Mouse (Mus musculus) urinary bladder, adult 18-20 months (tissue): ENCODE measurements around the gene Hs3st5.
"Not testable (repeated sequence)": the region's sequence is repeated elsewhere in the genome, so short reads cannot be mapped to it uniquely, and the experiment has no call there.

Experiments used
- DNase-seq, 2 experiments: peaks; one replicate each; pipeline ENCODE4 v3.0.0; 2022; ENCODE audit warnings: low spot score in 2 of 2, mixed read lengths in 2 of 2

Gene Hs3st5

GRCm38 (mm10) chr10:36506727-36507555, at the start of gene Hs3st5:
Hs3st5 (plus strand) TSS chr10:36506814.
- DNase-seq: peak in 1 of 2 experiments; percentile 4

DNA sequence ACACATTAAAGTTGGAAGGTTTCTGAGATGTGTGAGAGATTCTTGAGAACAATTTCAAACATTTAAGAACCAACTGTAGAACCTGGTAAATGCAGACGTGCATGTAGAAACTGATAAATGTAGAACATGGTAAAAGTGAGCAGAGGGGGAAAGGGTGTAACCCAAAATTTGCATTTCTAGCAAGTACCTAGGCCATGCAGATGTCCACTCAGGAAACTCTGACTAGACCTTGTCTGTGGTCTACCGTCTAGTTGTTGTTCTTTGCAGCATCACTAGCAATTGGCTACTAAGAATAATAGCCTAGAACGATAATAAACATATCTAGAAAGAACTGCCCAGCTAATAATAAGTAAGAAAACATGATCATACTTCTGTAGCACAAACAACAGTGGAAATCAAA, 38.0 kb upstream of the Hs3st5 start:
- DNase-seq: no peak

DNA sequence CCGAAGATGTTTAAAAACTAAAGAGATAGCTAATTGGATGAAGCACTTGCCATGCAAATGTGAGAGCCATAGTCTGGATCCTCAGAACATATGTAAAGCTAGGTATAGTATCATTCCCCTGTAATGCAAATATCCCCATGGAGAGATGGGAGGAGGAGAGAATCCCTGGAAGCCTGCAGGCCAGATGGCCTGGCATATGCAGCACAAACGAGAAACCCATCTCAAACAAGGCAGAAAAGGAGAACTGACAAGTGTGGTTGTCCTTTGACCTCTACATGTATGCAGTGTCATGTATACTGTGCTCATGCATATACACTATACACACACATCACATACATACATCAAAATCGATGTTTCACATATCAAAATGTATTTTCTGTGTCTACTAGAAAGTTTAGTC, 35.5 kb upstream of the Hs3st5 start:
- no peak for DNase-seq

DNA sequence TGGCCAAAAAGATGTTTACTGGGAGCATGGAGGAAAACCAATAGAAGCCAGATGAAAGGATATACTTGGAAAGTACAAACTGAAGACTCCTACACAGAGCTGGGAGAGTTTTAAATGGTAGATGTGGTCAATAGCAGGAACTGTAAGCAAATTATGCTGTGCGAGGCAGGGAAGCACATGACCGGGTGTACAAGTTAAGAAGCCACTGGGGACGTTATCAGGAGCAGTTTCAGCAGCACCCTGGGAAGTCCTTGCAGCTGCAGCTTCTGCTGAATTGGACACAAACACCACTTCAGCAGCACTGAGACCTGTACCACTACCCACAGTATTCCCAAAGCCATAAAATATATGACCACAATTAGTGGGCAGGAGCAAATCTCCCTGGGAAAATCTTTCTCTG, 31.8 kb upstream of the Hs3st5 start:
- no peak for DNase-seq

DNA sequence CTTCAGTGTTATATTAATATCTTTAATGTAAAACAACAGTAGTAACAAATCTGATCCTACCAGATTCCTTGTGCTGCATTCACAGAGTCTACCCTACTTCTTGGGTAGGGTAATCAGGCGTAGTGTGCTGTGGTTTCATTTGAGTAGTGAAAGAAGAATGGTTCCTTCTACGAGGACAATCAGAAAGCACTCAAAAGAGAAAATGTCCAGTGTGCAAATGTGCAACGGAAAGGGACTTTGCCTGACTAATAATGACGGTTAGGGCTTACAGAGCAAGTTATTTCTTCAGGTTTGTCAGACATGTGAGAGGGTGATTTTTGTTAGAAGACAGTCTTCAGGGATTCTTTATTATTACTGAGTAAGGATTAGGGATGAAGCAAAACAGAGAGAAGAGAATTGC, 29.1 kb upstream of the Hs3st5 start:
- no peak for DNase-seq

- no peak for DNase-seq
Observed at GRCm38 (mm10) chr10:36483362-36483761, 23.3 kb upstream of the Hs3st5 start.

- no peak for DNase-seq
Observed at GRCm38 (mm10) chr10:36484011-36484410, 22.6 kb upstream of the Hs3st5 start.

- no peak for DNase-seq
Observed at GRCm38 (mm10) chr10:36484728-36485300, 21.8 kb upstream of the Hs3st5 start.

DNA sequence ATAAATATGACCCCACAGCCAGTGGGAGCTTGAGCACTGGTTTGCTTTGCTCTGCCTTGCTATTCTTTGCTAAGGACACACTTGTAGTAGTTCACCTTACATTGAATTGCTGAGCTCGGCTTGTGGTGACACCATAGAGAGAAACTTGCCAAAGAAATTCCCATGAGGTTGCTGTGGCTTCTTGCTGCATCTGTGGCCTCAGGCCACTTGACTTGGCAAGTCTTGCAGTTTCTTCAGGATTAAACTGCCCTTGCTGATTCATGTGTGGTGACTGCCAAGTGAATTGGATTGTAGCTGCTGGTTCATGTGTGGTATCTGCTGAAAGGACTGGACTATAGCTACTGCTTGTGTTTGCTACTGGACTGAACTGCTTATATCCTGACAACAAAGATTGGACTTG, 13.0 kb upstream of the Hs3st5 start:
- DNase-seq: no peak

GRCm38 (mm10) chr10:36499713-36500112, 6.9 kb upstream of the Hs3st5 start:
- DNase-seq: no peak

DNA sequence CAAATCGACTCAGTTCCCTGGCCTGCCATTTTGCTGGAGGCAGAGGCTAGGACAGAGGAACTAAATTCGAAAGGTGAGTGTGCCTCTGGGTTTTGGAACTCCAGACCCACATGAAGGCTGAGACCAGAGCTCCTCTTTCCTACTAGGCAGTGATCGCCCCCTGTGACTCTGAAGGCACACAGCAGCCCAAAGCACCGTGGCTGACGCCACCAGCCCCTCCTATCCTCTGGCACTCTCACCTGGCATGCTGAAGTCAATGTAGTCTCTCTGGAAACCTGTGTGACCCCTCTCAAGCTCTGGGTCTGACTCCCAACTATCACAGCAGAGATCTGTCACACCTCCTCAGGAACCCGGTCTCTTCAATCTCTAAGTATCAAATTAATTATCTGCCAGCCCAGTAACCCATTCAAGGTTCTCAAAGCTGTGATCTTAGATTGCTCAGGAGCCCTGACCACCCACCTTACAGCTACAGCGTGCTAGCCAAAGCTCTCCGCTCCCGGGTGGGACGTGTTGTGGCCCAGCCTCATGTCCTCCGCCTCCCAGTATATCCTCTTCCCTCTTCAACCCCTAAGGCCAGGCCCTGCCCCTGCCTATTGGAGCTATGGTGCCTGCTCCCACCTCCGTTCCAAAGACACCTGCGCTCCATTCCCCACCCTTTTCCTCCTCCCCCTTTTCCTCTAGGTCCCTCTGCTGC, 434 bp upstream of the Hs3st5 start:
- no peak for DNase-seq

DNA sequence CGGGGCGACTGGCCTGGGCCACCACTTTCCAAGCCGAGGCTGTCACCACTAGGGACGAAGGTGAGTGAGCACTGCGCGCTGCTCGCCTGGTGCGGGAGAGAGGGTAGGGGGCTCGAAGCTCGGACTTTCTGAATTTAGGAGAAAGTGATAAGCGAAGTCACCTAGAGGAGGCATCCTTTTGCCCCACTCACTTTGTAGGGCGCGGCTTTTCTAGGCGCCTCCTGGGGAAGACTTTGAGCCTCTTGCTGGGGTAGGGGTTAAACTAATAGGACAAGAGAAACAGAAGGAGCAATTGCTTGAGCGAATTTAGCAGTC, 899 bp downstream of the Hs3st5 start:
- DNase-seq: peak in 1 of 2 experiments; percentile 0

- no peak for DNase-seq
Observed at GRCm38 (mm10) chr10:36507991-36508546, 1.5 kb downstream of the Hs3st5 start.

GRCm38 (mm10) chr10:36509477-36509876, 2.9 kb downstream of the Hs3st5 start:
- no peak for DNase-seq

DNA sequence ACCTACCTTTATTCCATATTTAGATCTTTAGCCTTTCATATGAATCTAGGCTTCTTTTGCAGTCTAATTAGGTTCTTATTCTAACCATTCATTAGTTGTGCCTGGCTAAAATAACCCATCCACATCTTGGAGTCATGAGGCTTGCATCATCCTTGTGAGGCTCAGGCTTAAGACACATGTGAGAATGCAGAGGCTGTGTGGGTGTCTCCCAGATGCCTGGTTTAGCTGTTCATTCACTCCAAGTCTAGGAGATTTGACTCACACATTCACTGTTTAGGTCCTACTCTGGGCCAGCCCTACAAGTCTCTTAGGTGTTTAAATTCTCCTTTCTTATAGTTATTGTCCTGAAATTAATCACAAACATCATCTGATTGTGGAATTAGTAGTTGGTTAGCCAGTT, 17.3 kb downstream of the Hs3st5 start:
- no peak for DNase-seq

GRCm38 (mm10) chr10:36533633-36534335, 27.2 kb downstream of the Hs3st5 start:
- DNase-seq: no peak

DNA sequence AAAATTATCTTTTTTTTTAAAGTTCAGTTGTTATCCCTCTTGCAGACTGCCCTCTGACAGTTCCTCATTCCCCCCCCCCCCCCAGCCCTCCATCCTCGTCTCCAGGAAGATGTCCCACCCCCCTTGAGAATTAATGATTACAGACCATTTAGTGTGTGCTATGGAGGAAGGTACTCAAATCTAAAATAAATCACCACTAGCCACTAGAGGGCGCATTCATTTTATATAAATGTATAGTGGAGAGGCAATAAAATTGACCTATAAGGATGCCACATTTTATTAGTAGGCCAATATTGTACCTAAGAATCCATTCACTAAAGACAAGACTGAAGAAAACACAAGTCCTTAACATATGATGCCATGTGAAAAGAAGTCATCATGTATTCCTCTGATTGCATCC, 40.0 kb downstream of the Hs3st5 start:
- DNase-seq: no peak

- DNase-seq: not testable (repeated sequence)
Observed at GRCm38 (mm10) chr10:36547713-36548112, 41.1 kb downstream of the Hs3st5 start.

GRCm38 (mm10) chr10:36554057-36554456, 47.4 kb downstream of the Hs3st5 start:
- DNase-seq: no peak

DNA sequence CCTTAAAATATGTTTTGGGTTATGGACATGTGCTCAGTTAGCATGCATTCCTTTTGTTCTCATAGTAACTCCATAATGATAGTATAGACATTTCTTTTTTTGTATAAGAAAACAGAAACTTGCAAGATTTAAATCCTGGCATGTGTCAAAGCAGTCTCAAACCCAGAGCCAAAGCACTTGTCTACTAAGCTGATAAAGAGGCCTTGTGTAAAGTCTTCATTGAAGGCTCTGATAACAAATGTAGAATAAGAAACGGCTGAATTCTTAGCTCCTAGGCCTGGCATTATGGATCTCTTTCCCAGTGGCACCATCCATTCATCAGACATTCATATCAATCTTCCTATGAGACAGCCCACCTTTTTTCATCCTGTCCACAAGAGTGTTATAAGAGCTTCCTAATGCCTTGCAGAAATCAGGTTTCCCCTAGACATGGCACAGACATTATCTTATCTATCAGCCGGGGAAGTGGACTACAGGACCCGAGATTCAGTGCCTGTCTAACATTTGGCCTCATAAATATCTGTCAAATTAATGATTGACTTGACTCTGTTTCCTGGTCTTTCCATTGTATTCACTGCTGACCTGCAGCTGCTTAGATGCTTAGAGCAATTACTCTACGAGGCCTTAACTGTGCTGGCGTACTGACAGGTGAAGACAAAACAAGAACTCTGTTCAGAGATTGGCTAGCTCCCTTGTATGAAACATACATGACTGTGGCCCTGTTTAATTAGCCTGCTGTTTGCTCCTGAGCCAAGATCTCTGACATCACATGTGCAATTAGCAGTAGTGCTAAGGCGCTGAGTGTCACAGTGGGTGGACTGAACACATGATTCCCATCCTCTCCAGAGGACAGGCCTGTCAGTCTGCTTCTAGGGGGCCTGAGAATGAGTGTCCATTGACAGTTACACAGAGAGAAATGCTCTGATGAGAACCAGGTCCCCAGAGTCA, 48.6 kb downstream of the Hs3st5 start:
- DNase-seq: no peak

DNA sequence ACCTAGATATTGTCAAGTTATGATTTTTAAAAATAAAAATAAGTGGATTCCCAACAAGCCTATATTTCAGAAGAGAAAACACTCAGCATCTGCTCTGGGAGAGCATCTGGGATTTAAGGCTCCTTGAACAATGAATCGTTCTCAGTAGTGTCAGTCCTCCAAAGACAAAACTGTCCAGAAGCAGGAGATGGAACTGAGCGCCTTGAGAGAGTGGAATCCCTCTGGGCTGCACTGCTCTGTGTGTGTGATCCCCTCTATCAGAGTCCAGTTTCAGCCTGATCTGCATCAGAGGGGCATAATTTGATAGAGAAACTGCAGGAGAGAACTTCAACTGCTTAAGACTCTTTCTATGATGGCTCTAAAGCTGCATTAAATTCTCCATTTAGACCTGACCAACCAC, 49.5 kb downstream of the Hs3st5 start:
- DNase-seq: no peak
